Mouse (Mus musculus): ENCODE measurements at regions not wholly inside any gene's neighbourhood (a gene's known extent, or its start where the extent isn't known, plus 50 kb on each side); places are given as distances from the start of the nearest gene placed in this dataset.

DNA sequence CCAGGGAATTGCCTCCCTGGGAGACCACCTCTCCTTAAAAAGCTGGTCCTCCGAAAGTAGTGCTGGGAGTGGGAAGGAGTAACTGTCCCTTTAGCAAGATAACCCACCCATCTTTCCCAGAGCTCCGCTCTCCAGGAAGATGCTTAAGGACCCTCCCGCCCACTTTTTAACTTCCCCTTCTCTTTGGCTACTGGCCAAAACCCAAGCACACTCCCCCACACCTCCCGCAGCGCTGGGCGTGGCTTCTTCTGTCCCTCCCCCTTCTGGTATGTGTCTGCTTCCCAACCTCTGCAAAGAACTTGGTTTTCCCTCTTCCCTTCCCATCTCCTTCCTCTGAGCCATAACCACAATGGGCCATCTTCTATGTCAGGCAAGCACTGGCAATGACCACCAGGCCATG lies 85.4 kb downstream of the Rpap3 start:
- intact Hi-C loops (cut with DNase I) = no loop called here
- DNase-seq (ENCODE audit: low spot score in 2 of 2) = no peak

DNA sequence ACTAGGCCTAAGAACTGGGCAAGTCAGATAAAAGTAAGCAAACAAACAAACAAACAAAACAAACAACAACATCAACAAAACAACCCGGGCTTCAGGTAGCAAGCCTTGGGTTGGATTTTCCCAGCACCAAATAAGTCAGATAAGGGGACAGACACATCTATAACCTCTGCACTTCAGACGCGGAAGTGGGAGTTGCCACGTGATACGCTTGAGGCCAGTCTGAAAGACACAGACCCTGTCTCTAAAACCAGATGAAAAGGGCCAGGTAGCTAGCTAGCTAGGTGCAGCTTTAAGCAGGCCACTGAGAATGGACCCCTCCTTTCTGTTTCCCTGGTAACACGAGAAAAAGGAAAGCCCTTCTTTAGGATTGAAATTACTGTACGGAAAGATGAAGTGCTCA lies 85.9 kb downstream of the Rpap3 start:
- intact Hi-C loops (cut with DNase I) = no loop called here
- no peak for DNase-seq (ENCODE audit: low spot score in 2 of 2)

DNA sequence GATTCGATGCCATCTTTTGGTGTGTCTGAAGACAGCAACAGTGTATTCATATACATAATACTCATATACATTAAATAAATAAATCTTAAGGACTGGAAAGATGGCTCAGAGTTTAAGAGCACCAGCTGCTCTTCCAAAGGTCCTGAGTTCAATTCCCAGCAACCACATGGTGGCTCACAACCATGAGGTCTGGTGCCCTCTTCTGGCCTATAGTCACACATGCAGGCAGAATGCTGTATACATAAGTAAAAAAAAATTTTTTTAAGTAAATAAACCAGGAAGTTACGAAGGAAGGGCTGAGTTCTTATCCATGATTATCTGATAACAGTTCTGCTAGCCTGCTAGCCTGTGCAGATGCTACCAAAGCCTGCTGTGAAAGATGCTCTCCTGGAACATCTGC lies 93.3 kb downstream of the Rpap3 start:
- intact Hi-C loops (cut with DNase I) = no loop called here
- DNase-seq (ENCODE audit: low spot score in 2 of 2) = no peak

DNA sequence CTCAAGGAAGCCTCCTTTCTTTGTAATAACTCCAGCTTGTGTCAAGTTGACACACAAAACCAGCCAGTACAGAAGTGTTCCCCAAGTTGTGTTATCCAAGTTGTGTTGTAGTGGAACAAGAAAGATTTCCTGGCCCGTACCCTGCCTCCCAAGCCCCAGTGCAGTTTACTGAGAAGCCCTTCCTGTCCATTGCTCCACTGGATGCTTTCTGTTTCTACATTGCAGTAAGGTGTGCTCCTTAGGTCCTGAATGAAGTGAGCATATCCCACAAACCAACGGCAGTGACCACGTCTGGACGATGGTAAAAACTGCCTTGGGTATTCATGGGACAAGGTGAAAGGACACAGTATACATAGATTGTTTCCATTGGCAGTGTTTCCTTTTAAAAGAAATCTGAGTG lies 94.9 kb downstream of the Rpap3 start:
- intact Hi-C loops (cut with DNase I) = no loop called here
- DNase-seq (ENCODE audit: low spot score in 2 of 2) = no peak

DNA sequence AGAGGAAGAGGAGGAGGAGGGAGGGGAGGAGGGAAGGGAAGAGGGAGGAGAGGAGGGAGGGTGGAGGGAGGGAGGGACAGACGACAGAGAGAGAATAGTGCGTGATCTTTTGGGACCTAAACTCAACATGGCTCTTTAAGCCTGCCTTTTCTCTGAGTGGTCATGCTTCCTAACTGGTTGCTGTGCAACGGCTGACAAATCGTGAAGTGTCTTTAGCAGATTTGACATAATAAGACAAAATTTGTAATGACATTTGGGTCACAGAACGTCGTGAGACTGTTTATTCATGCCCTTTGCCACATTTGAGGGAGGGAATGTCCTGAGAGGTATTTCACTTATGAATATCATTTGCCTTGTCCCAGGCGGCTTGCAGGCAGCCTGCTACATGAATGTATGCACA lies 96.1 kb downstream of the Rpap3 start:
- intact Hi-C loops (cut with DNase I) = loop anchor here (10.0 kb wide), 1 partner anchor 415 kb away; no protein-coding TSS in a partner anchor
- no peak for DNase-seq (ENCODE audit: low spot score in 2 of 2)

DNA sequence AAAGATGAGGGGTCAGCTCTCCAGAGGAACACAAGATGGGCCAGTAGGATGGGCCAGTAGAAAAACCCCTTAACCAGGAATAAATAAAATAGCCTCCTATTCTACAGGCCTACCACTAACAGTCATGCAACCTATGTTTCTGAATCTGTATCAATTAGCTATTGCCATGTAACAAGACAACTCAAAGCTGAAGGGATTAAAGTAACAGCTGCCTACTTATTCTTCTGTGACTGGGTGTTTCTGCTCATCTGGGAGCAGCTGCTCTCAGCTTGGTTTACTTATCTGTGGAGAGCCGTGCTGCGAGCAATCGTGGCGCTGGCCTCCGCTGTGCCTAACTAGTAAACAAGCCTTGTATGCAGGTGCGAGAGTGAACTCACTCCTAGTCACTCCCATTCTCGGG lies 97.0 kb downstream of the Rpap3 start:
- intact Hi-C loops (cut with DNase I) = loop anchor here (10.0 kb wide), 1 partner anchor 414 kb away; no protein-coding TSS in a partner anchor

DNA sequence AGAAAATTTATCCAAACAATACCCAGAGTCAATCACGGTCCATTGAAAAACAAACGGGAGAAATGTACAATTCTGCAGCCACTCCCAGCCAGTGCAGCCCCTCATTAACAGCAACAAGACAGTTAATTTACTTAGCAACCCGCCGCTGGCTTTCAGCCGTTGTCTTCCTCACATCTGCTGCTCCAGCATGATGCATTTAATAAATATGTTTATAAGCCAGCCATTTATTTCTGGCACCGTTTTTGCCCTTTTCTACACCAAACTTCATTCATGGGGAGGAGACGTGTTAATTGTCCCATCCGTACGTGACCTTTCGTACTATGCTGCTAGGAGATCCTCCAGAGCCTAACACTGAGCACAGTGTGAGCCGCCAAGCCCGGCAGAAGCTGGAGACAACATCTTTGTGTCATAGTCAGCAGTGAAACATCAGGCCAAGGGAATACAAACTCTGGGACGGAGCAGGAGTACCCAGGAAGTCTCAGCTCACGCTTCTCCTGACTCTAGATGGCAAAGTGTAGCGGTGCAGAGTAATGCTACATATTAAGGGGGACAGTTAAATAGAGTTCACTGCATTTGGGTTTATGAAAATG lies 97.9 kb downstream of the Rpap3 start:
- DNase-seq (ENCODE audit: low spot score in 2 of 2) = peak in 1 of 2 experiments; percentile 14
- intact Hi-C loops (cut with DNase I) = loop anchor here (10.0 kb wide), 1 partner anchor 413 kb away; no protein-coding TSS in a partner anchor

More for the DNA sequence above, 97.0 kb downstream of the Rpap3 start:
- DNase-seq (ENCODE audit: low spot score in 2 of 2) = no peak

DNA sequence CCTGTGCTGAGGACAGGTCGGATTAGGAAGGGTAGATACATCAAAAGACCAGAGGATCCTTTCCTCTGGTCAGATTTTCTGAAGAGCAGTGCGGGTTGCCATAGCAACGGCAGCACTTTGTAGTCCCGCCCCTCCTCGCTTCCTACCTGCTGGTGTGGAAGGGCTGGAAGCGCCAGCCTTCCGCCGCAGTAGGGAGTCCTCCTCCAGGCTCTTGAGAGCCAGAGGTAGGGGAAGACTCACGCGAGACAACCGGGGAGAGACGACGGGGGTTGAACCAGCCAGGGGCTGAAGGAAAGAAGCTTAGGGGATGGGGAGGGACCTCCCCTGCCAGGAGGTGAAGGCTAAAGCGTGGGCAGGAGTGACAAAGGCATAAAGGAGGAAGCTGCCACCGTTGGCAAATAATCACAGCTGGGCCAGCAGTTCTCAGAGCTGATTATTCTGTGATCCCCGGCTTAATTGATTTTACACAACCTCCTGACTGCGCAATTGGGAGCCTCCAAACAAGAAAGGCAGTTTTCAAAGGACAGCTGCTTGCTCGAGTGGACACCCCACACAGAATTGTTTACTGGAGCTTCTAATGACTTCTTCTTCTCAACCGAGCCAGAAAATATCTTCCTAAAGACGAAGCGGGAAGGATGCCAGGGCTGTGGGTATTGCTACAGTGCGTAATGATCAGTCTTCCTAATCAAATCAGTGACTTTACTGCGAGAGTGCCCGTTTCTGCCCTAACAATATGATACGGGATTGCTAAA lies 98.8 kb downstream of the Rpap3 start:
- intact Hi-C loops (cut with DNase I) = loop anchor here (10.0 kb wide), 1 partner anchor 412 kb away; no protein-coding TSS in a partner anchor
- DNase-seq (ENCODE audit: low spot score in 2 of 2) = peak; percentile 71 to 78

DNA sequence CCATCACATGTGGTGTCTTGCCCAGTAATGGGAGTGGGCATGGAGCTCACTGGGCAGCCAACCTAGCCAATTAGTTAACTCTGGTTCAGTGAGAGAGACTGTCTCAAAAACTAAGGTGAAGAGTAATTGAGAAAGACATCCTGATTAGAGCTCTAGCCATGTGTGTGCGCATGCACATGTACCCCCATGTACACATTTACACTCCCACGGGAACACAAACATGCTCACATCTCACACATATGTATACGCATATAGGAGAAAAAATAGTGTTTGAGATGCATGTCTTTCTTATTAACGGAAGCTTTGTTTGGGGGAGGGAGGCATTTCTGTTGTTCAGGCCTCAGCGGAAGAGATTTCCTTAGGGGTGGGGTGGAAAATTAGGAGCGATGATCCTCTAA lies 99.4 kb downstream of the Rpap3 start:
- intact Hi-C loops (cut with DNase I) = loop anchor here (10.0 kb wide), 1 partner anchor 411 kb away; no protein-coding TSS in a partner anchor
- DNase-seq (ENCODE audit: low spot score in 2 of 2) = no peak

DNA sequence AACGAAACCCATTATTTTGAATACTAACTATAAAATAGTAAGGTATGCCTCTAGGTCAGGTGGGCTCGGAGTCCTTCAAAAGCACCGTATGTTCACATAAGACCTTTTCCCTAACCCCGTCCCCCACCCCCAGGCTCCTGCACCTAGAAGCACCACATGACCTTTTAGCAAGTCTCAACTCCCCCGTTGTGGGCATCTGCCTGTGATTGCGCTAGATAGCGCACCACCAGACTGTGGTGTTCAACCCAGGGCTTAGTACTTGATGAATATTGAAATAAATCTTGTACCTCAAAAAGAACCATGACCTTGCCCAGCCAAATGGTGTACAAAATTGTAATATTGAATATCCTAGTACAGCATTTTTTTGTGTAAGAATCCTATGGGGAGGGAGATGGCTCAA lies 99.8 kb downstream of the Rpap3 start:
- no peak for DNase-seq (ENCODE audit: low spot score in 2 of 2)
- intact Hi-C loops (cut with DNase I) = loop anchor here (10.0 kb wide), 1 partner anchor 411 kb away; no protein-coding TSS in a partner anchor

DNA sequence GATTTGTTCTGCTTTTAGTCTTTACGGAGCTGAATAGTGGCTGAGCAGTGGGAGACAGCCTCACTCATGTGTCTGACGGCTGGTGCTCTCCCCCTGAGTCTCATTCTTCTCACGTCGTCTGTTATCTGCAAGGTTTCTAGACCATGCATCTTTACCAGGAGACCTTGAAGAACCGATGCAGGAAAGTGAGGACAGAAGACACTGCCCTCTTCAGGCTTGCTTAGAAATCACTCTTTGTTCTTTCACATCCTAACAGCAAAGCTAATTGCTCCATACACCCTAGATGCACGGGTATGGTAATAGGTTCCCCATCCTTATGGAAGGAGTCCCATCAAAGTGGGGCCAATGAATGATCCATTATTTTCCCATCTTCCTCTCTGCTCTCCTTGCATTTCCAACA lies 102.1 kb downstream of the Rpap3 start:
- intact Hi-C loops (cut with DNase I) = loop anchor here (10.0 kb wide), 1 partner anchor 409 kb away; no protein-coding TSS in a partner anchor
- DNase-seq (ENCODE audit: low spot score in 2 of 2) = peak in 1 of 2 experiments; percentile 32

DNA sequence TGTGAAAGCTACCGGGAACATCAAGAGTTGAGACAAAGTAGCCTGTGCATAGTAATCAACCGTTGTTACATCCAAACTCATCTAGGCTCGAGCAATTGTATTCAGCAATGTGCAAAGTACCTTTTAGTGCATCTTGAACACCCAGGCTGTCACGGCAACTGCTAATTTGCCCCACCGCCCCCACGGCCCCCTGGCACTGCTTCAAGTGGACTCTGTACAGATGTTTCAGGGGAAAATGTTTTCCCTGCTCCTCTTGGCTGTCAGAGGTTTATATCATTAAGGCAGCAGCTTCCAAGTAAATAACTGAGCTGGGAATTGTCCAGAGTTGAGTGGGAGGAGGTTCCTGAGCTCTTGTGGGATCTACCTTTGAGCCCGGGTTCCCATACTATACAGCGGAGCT lies 107.4 kb downstream of the Rpap3 start:
- intact Hi-C loops (cut with DNase I) = no loop called here
- peak in 1 of 2 experiments; percentile 9 for DNase-seq (ENCODE audit: low spot score in 2 of 2)

DNA sequence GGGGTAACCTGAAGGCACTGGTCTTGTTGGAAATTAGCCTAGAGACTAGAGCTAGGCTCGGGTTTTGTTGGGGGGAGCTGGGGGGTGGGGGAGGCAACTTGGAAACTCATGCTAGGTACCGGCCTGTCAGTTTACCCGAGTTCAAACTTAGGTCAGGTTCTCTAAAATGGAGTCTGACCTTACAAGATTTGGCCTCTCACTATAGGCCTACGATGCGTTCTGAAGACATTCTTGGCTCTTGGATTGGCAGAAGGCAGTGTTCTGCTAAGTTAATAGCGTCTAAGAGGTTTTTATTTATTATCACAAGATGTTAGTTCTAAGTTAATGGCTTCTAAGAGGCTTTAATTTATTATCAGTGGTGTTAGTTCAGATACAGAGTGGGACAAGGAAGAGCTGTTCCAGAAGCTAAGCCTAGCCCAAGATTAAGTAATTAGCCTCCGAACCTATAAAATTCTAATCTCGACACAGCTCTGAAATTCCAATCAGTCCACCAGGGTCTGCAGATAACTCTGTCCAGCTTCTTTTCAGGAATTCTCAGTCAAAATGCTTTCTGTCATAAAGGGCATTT lies 109.0 kb downstream of the Rpap3 start:
- intact Hi-C loops (cut with DNase I) = no loop called here
- DNase-seq (ENCODE audit: low spot score in 2 of 2) = no peak

DNA sequence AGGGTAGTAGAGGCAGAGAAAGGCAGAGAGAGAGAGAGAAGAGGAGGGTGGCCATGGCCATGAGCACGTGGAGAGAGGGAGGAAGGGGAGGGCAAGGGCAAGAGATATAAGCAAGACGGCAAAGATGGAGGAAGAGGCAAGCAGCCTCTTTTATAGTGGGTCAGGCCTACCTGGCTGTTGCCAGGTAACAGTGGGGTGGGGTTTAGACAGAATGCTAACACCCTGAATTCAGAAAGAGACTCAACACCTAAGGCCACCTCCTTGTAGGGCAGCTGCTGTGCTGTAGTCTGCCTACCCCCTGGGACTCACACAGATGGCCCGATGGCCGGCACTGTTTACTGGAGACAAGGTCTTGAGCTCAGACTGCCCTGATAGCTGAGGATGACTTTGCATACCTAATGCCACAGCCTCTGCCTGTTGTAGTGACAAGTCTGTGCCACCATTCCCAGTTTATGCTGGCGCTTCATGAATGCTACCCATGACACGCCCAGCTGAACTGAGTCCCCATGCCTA lies 110.3 kb downstream of the Rpap3 start:
- intact Hi-C loops (cut with DNase I) = no loop called here
- DNase-seq (ENCODE audit: low spot score in 2 of 2) = no peak

DNA sequence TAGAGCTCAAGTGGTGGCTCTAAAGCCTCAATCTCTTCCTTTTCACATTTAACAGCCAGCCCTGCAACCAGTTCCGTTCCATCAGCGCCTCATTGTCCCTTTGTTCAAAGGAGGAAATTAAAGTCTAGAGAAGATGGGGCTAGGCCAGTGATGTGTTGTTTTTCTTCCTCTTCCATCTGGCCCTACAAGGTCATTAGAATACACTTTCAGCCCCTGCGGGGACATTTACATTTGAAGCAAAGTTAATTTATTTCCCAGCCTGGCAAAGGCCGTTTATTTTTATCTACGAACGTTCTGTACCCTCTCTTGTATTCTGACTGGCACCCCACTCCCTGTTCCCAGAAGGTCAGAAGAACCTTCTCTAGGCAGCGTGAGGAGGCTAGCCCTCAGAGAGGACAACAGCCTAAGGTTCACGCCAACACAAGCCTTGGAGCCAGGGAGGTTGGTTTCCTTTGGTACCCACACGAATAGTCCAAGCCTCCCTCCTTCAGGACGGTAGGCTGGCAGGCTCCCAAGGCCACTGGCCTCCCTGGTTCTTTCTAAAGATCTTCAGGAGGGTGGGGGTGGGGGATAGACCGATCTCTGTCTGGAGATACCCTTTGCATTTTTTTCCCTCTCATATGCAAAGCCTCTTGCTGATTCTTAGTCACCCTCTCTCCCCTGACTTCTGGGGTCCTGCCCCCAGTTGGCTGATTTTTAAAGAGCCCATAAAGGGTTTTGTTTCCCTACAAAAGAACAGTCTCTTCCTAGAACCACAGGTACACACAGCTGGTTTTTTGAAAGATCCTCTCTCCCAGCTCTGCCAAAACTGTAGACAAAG lies 111.6 kb downstream of the Rpap3 start:
- DNase-seq (ENCODE audit: low spot score in 2 of 2) = no peak
- intact Hi-C loops (cut with DNase I) = no loop called here

DNA sequence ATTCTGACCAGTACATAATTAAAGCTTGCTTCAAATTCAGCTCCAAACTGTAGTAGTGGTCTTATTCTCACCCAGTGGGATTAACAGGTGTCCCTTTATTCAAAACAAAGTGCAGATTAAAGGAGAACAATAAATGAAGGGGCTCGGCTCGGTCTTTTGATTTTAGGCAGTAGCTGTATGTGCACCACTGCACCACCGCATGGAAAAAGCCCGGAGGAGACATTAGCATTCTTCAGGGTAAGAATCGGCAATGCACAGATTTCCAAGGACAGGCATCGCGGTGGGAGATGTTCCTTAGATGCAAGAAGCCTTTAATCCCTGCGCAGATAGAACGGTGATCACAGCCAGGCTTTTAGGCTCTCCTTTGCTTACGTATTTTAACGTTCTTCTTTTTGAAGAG lies 112.8 kb downstream of the Rpap3 start:
- no peak for DNase-seq (ENCODE audit: low spot score in 2 of 2)
- intact Hi-C loops (cut with DNase I) = no loop called here

DNA sequence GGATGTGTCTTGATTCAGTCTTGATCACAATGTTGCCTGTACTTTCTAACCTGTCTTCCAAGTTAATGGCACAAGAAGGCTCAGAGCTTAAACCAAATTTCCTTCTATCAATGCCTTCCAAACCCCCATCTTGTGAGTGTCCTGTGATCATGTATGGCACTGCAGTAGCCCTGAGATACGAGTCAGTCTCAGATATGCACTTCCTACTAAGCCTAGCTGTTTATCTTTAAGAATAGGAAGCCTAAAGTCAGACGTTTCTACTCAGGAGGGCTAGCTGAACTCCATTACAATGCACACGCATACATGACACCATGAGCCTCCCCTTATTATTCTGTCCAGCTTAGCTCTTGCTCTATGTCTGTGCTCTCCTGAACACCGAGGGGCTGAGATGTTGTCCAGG lies 114.2 kb downstream of the Rpap3 start:
- DNase-seq (ENCODE audit: low spot score in 2 of 2) = no peak
- intact Hi-C loops (cut with DNase I) = no loop called here

DNA sequence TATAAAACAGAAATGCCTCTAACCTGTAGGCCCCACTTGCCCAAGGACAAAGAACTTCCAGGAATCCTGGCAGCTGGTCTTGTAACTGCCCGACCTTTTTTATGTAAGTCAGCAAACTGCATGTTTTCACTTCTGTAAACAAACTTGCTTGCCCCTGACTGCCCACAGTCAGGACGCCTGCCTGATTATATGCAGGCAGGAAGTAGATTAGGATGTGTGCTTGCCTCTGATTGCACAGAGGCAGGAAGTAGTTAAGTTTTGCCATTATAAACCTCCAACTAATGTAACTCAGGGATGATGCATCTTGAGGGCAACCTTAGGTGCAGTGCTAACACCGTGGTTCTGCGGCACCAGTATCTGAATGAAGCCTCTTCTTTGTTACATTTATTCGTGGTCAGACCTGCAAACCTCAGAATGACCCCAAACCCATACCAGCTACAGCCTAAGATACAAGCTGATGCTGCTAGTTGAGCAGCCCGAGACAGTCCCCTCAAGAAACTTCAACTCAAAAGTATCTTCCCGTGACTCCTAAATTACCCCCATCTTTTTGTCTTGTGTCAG lies 114.8 kb downstream of the Rpap3 start:
- intact Hi-C loops (cut with DNase I) = no loop called here

DNA sequence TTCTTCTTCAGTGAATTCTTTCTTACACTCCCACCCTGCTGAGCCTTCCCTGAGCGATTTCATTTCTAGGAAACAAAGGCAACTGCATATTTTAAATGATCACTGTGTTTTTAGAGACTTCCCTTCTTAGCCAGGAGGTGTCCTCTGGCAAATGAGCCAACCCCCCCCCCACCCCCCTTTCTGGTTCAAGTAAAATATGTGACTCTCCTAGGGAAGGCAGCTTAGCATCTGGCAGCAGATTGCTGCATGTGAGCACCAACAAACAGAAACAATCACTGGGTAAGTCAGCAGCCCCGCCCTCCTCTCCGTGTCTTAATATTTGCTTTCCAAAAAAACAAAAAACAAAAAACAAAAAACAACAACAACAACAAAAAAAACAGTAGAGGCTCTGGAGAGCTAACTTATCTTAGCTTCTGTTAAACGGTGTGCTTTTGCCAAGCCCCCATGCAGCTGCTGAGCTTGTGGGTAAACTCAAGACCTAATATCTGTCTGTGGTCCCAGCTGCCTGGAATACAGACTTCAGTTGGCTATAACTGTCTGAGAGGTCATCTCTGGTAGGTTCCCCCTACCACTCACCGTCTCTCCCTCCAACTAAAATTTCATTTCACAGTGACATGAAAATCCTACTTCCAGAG lies 117.9 kb downstream of the Rpap3 start:
- no peak for DNase-seq (ENCODE audit: low spot score in 2 of 2)
- intact Hi-C loops (cut with DNase I) = loop anchor here (10.0 kb wide), 1 partner anchor 343 kb away; the partner anchor contains the start of genes Amigo2 and Pced1b

More for the DNA sequence above, 114.8 kb downstream of the Rpap3 start:
- DNase-seq (ENCODE audit: low spot score in 2 of 2) = no peak
